Mouse (Mus musculus): Measurements from ENCODE around the gene AW822073.

GRCm38 (mm10) chr10:58249535-58249934, 24.8 kb upstream of the AW822073 start:
- TF ChIP-seq ZNF384 (IDR thresholded peaks at IDR 0.05; ENCODE audit: low read depth, low read length) (no peak), HCFC1 (IDR thresholded peaks at IDR 0.05; ENCODE audit: borderline replicate concordance, insufficient read depth, low read length) (no peak), ZC3H11A (IDR thresholded peaks at IDR 0.05; ENCODE audit: borderline replicate concordance, low read depth, low read length) (no peak), MAFK (IDR thresholded peaks at IDR 0.05; ENCODE audit: insufficient read depth, low read depth, low read length) (no peak), CHD2 (IDR thresholded peaks at IDR 0.05; ENCODE audit: low read depth, low read length) (no peak)

Data from ES-E14 (cell line).